Mouse (Mus musculus) myocyte (in vitro differentiated cells): ENCODE data around the gene Nudt2.

Source experiments
- CEBPB ChIP-seq: IDR thresholded peaks from 2 replicates; pipeline ENCODE4 v1.6.1; 2011; ENCODE audit warnings: mild to moderate bottlenecking, moderate library complexity; ENCODE audit not compliant: poor library complexity, insufficient read depth, severe bottlenecking
- E2F4 ChIP-seq: IDR thresholded peaks from one replicate; pipeline ENCODE4 v1.6.1; 2011; ENCODE audit warnings: mild to moderate bottlenecking, control low read depth, moderate library complexity; ENCODE audit not compliant: insufficient read depth
- MAX ChIP-seq: IDR thresholded peaks from one replicate; pipeline ENCODE4 v1.6.1; 2011; ENCODE audit warnings: low read depth, mild to moderate bottlenecking, control low read depth
- MYOD1 ChIP-seq, 3 experiments: IDR thresholded peaks; one replicate each; pipeline ENCODE4 v1.6.1; 2011; ENCODE audit warnings: control low read depth in 2 of 3, low read depth in 2 of 3, mild to moderate bottlenecking in 2 of 3, moderate library complexity in 1 of 3; ENCODE audit not compliant: insufficient read length in 2 of 3, control insufficient read depth in 1 of 3
- MYOG ChIP-seq, 3 experiments: IDR thresholded peaks; one replicate each; pipeline ENCODE4 v1.6.1; 2011; ENCODE audit warnings: control low read depth in 2 of 3, low read depth in 2 of 3, mild to moderate bottlenecking in 2 of 3; ENCODE audit not compliant: insufficient read length in 2 of 3, control insufficient read depth in 1 of 3, insufficient read depth in 1 of 3
- POLR2A ChIP-seq: IDR thresholded peaks from one replicate; pipeline ENCODE4 v1.6.1; 2011; ENCODE audit warnings: low read depth, mild to moderate bottlenecking, control low read depth, moderate library complexity; ENCODE audit not compliant: insufficient read length
- POLR2AphosphoS2 ChIP-seq: IDR thresholded peaks from one replicate; pipeline ENCODE4 v1.6.1; 2011; ENCODE audit warnings: low read depth, control low read depth; ENCODE audit not compliant: insufficient read length
- REST ChIP-seq: IDR thresholded peaks from one replicate; pipeline ENCODE4 v1.6.1; 2011; ENCODE audit warnings: mild to moderate bottlenecking, control low read depth, moderate library complexity; ENCODE audit not compliant: insufficient read depth, insufficient read length
- TCF12 ChIP-seq: IDR thresholded peaks from one replicate; pipeline ENCODE4 v1.6.1; 2011; ENCODE audit warnings: mild to moderate bottlenecking, control low read depth; ENCODE audit not compliant: poor library complexity, insufficient read depth, severe bottlenecking
- USF1 ChIP-seq: IDR thresholded peaks from one replicate; pipeline ENCODE4 v1.6.1; 2011; ENCODE audit warnings: low read depth, mild to moderate bottlenecking, control low read depth, moderate library complexity

GRCm38 (mm10) chr4:41502986-41503412 lies 38.0 kb downstream of the Nudt2 start, which contains the start of gene AI464131:
- TF ChIP-seq POLR2A: peak; percentile 72
- TF ChIP-seq TCF12: no peak
- peak; percentile 69 for TF ChIP-seq POLR2AphosphoS2
- no peak for TF ChIP-seq MAX
- no peak for TF ChIP-seq MYOD1 (IDR thresholded peaks at IDR 0.05; ENCODE audit: control insufficient read depth in 1 of 3, insufficient read length in 2 of 3, low read depth in 2 of 3)
- no peak for TF ChIP-seq REST
- TF ChIP-seq MYOG (IDR thresholded peaks at IDR 0.05; ENCODE audit: control insufficient read depth in 1 of 3, insufficient read depth in 1 of 3, insufficient read length in 2 of 3, low read depth in 2 of 3): no peak
- TF ChIP-seq CEBPB: no peak
- no peak for TF ChIP-seq E2F4
- no peak for TF ChIP-seq USF1
